Mouse (Mus musculus): ENCODE results near the gene Tmed4. TPM values are rescaled to one million over a fixed set of nuclear protein-coding genes. Genes with fewer than 3 reads are reported as not detected.

The Tmed4 gene
- total RNA-seq, 2 experiments from 2014 or later: 76.6 to 89.2 TPM

Other genes starting within 250 kb of the Tmed4 start
- 1 to 10 TPM; 6.2 to 6.5 TPM for gene Camk2b, start 208.5 kb downstream of the Tmed4 start, total RNA-seq (2021)
- gene A730071L15Rik, start 74.8 kb downstream of the Tmed4 start, total RNA-seq (2021): under 1 TPM in 1 of 2 experiments, not detected in 1; 0.17 TPM
- 10 to 100 TPM; 59.3 to 59.6 TPM for gene Nudcd3, start 74.5 kb downstream of the Tmed4 start, total RNA-seq (2021)
- gene Npc1l1, start 44.7 kb downstream of the Tmed4 start, total RNA-seq (2021): not detected
- gene Ddx56, start 7.1 kb downstream of the Tmed4 start, total RNA-seq (2021): 10 to 100 TPM; 22.5 to 23.8 TPM
- 1,000 to 10,000 TPM; 1,619 to 1,687 TPM for gene Ogdh, start 16.8 kb upstream of the Tmed4 start, total RNA-seq (2021)
- gene Zmiz2, start 114.2 kb upstream of the Tmed4 start, total RNA-seq (2021): 10 to 100 TPM; 38.5 to 39.0 TPM
- 100 to 1,000 TPM; 316 to 357 TPM for gene Ppia, start 140.6 kb upstream of the Tmed4 start, total RNA-seq (2021)
- 10 to 100 TPM; 67.7 to 69.4 TPM for gene H2afv, start 169.6 kb upstream of the Tmed4 start, total RNA-seq (2021)
- gene Purb, start 201.0 kb upstream of the Tmed4 start, total RNA-seq (2021): 10 to 100 TPM; 34.4 to 36.8 TPM
- gene Myo1g, start 246.1 kb upstream of the Tmed4 start, total RNA-seq (2021): 1 to 10 TPM; 1.5 to 2.4 TPM